Mouse (Mus musculus) cerebellum, adult 2 months (tissue): Measurements from ENCODE around the gene Gm12166.

ENCODE experiments used
- CTCF ChIP-seq: fragments of 200-500 bp; IDR thresholded peaks from 2 replicates; pipeline ENCODE4 v1.5.1; 2011; ENCODE audit warnings: low read depth, mild to moderate bottlenecking, control low read depth, low read length, moderate library complexity, borderline replicate concordance; ENCODE audit not compliant: insufficient read depth
- POLR2A ChIP-seq: fragments of 200-500 bp; IDR thresholded peaks from 2 replicates; pipeline ENCODE4 v1.6.1; 2011; ENCODE audit warnings: low read length, control low read depth, borderline replicate concordance; ENCODE audit not compliant: insufficient read depth

DNA sequence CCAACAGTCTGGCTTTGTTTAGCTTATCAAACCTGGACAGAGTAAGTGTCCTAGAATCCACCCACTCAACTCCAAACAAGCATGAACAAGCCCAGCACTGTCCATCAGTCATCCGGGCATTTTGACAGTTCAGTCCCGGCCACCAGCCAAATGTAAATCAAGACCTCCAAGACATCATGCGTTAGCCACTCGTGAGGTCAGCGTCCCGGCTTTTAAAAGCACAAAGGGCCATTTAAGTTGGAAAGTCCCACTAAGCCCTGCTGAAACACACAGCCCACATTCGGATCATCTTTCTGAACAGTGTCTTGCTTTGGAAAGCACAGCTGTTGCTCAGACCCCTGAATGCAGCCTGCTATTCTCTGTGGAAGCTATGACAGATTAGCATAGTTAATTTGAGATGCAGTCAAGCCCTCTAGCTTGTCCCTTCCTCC, 26.1 kb downstream of the Gm12166 start:
- TF ChIP-seq POLR2A (no peak), CTCF (no peak)
